Mouse (Mus musculus) testis, adult 2 months (tissue): Measurements from ENCODE around the gene Ankrd23.

Experiments used
- CTCF ChIP-seq: fragments of 200-500 bp; IDR thresholded peaks from 2 replicates; pipeline ENCODE4 v1.5.1; 2012; ENCODE audit warnings: low read depth, mild to moderate bottlenecking, inconsistent platforms, low read length, moderate library complexity; ENCODE audit not compliant: control insufficient read depth, insufficient read depth, insufficient replicate concordance
- POLR2A ChIP-seq: fragments of 200-500 bp; IDR thresholded peaks from 2 replicates; pipeline ENCODE4 v1.6.1; 2012; ENCODE audit warnings: low read depth, mild to moderate bottlenecking, inconsistent platforms, low read length, moderate library complexity; ENCODE audit not compliant: control insufficient read depth

DNA sequence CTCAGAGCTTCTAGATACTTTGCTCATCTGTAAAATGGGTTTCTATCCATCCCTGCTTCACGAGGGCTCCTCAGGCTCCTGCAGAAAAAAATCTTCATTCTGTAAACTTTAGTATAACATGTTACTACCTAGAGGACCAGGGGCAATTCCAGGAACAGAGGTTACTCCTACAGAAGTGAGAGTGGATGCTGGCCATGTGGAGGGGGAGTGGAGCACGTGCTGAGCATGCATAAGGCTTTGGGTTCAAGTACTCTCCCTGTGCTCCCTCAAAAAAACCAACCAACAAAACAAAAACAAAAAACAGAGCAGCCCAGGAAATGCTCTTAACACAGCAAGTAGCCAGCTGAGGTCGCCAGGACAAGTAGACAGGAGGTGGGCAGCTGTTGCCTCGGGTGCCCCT is 26.9 kb upstream of the Ankrd23 start:
- TF ChIP-seq CTCF (no peak), POLR2A (no peak)
